Mouse (Mus musculus): ENCODE measurements at regions not wholly inside any gene's neighbourhood (a gene's known extent, or its start where the extent isn't known, plus 50 kb on each side); places are given as distances from the start of the nearest gene placed in this dataset.
A peak's percentile ranks its signal among the peaks of the same experiment; 100 is the strongest.

GRCm38 (mm10) chrX:142490093-142490717 lies 99.9 kb upstream of the Acsl4 start:
- H3K27me3 ChIP-seq (ENCODE audit: control insufficient read depth, insufficient read depth, low read depth, low read length): no peaks in the 10 kb centered on the region
- no peaks in the 10 kb centered on the region for H3K4me1 ChIP-seq (ENCODE audit: control insufficient read depth, low read depth, low read length)
- H3K9me3 ChIP-seq (replicated peaks; ENCODE audit: control insufficient read depth, low read length): no peaks in the 10 kb centered on the region
- no peak overlapping the region for H3K4me3 ChIP-seq (ENCODE audit: low read depth, low read length)
- H3K27ac ChIP-seq (ENCODE audit: low read length): no peak overlapping the region
- WGBS (ENCODE audit: insufficient replicate concordance): 53% methylated on average over 8 of the region's 8 CpGs
- H3K36me3 ChIP-seq (ENCODE audit: control insufficient read depth, insufficient read depth): no peaks in the 10 kb centered on the region
- ATAC-seq (ENCODE audit: low read depth): peak; percentile 72
- H3K4me2 ChIP-seq (ENCODE audit: low read depth, low read length): no peak overlapping the region
- no peak overlapping the region for H3K9ac ChIP-seq (ENCODE audit: low read depth, low read length)

DNA sequence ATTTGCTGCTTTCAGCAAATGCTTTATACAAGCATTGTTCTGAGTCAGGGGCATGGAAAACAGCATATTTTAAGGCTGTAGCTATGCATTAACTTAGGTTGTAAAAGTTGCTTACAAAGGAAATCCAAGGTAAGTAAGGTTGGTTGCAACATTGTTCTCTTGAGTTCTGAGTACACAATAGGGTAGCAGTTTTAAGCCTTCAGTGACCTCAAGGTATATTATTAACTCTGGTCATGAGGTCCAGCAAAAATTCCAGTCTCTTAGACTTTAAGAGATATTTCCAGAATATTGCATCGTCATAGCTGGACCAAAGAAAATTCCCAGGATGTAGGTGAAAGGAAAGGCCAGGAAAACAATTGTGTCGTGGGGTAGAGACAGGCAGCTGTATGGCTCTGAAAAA lies 110.8 kb upstream of the Acsl4 start:
- Histone ChIP-seq H3K4me2 (ENCODE audit: low read depth, low read length) (no peak overlapping the region), H3K9ac (ENCODE audit: low read depth, low read length) (no peak overlapping the region), H3K4me1 (ENCODE audit: control insufficient read depth, low read depth, low read length) (no peaks in the 10 kb centered on the region), H3K36me3 (ENCODE audit: control insufficient read depth, insufficient read depth) (no peaks in the 10 kb centered on the region), H3K27me3 (ENCODE audit: control insufficient read depth, insufficient read depth, low read depth, low read length) (no peaks in the 10 kb centered on the region), H3K9me3 (replicated peaks; ENCODE audit: control insufficient read depth, low read length) (no peaks in the 10 kb centered on the region), H3K4me3 (ENCODE audit: low read depth, low read length) (no peak overlapping the region), H3K27ac (ENCODE audit: low read length) (no peak overlapping the region)
- WGBS (ENCODE audit: insufficient replicate concordance): 57% methylated on average over 2 of the region's 2 CpGs
- no peak for ATAC-seq (ENCODE audit: low read depth)

DNA sequence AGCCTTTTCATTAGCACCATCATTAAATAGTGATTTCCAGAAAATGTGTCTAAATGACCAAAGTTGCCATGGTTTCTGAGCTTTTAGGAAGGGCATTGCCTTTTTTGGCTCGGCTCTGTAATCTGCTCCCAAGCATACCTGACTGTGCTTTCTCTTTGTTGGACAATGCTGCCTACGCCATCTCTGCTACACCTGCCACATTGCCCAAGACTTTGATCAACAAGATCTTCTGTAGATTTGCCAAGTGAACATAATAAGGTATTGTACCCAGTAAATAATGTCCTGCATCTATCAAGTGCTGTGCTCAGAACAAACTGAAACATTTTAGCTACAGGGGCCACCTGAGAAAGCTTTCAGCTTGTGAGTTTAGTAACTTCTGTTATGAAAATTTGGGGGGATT lies 114.6 kb upstream of the Acsl4 start:
- 49% methylated on average over 2 of the region's 2 CpGs for WGBS (ENCODE audit: insufficient replicate concordance)
- no peaks in the 10 kb centered on the region for H3K4me1 ChIP-seq (ENCODE audit: control insufficient read depth, low read depth, low read length)
- no peaks in the 10 kb centered on the region for H3K36me3 ChIP-seq (ENCODE audit: control insufficient read depth, insufficient read depth)
- H3K9me3 ChIP-seq (replicated peaks; ENCODE audit: control insufficient read depth, low read length): no peaks in the 10 kb centered on the region
- no peak overlapping the region for H3K4me3 ChIP-seq (ENCODE audit: low read depth, low read length)
- H3K9ac ChIP-seq (ENCODE audit: low read depth, low read length): no peak overlapping the region
- no peak overlapping the region for H3K27ac ChIP-seq (ENCODE audit: low read length)
- no peaks in the 10 kb centered on the region for H3K27me3 ChIP-seq (ENCODE audit: control insufficient read depth, insufficient read depth, low read depth, low read length)
- no peak for ATAC-seq (ENCODE audit: low read depth)
- no peak overlapping the region for H3K4me2 ChIP-seq (ENCODE audit: low read depth, low read length)

DNA sequence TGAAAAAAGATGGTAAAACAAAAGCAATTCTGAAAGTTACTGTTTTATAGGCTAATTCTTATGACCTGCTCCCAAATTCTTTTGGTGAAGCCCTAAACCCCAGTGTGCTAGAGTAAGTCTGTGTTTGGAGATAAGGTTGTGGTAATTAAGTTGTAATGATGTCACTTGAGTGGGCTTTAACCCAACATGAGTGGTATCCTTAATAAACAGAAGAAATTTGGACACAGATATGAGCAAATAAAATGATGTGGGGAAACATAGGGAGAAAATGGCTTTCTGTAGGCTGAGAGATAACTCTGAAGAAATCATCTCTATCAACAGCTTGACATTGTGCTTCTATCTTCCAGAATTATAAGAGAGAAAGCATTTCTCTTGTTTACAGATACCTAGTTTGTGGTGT lies 117.1 kb upstream of the Acsl4 start:
- no peak overlapping the region for H3K4me3 ChIP-seq (ENCODE audit: low read depth, low read length)
- no peaks in the 10 kb centered on the region for H3K36me3 ChIP-seq (ENCODE audit: control insufficient read depth, insufficient read depth)
- H3K4me2 ChIP-seq (ENCODE audit: low read depth, low read length): no peak overlapping the region
- H3K27ac ChIP-seq (ENCODE audit: low read length): no peak overlapping the region
- no peaks in the 10 kb centered on the region for H3K27me3 ChIP-seq (ENCODE audit: control insufficient read depth, insufficient read depth, low read depth, low read length)
- no peak for ATAC-seq (ENCODE audit: low read depth)
- H3K9ac ChIP-seq (ENCODE audit: low read depth, low read length): no peak overlapping the region
- no peaks in the 10 kb centered on the region for H3K4me1 ChIP-seq (ENCODE audit: control insufficient read depth, low read depth, low read length)
- no peaks in the 10 kb centered on the region for H3K9me3 ChIP-seq (replicated peaks; ENCODE audit: control insufficient read depth, low read length)

GRCm38 (mm10) chrX:142516406-142517131 lies 126.2 kb upstream of the Acsl4 start:
- no peak overlapping the region for H3K9ac ChIP-seq (ENCODE audit: low read depth, low read length)
- H3K36me3 ChIP-seq (ENCODE audit: control insufficient read depth, insufficient read depth): no peaks in the 10 kb centered on the region
- peak; percentile 62 for ATAC-seq (ENCODE audit: low read depth)
- no peaks in the 10 kb centered on the region for H3K9me3 ChIP-seq (replicated peaks; ENCODE audit: control insufficient read depth, low read length)
- H3K4me1 ChIP-seq (ENCODE audit: control insufficient read depth, low read depth, low read length): no peaks in the 10 kb centered on the region
- H3K27me3 ChIP-seq (ENCODE audit: control insufficient read depth, insufficient read depth, low read depth, low read length): no peaks in the 10 kb centered on the region
- 60% methylated on average over 5 of the region's 5 CpGs for WGBS (ENCODE audit: insufficient replicate concordance)
- no peak overlapping the region for H3K4me2 ChIP-seq (ENCODE audit: low read depth, low read length)
- H3K27ac ChIP-seq (ENCODE audit: low read length): no peak overlapping the region; the same call in 1 of the 2 replicates
- no peak overlapping the region for H3K4me3 ChIP-seq (ENCODE audit: low read depth, low read length)

DNA sequence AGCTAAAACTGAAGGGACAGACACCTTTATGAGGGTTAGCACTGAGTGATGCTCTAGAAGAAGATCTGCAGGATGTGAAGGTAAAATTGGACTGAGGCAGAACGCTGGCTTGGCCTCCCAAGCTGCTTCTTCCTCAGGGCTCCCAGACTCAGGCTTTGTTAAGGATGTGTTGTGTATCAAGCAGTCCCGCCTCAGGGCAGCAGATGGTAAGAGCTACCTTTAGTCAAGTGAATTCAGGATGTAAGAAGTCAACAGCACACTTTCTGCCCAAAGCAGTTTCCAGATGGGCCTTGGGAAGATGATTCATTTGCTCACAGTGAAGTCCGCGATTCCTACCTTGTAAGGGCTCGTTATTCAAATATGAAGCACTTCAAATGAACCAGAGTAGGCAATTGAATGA lies 126.9 kb upstream of the Acsl4 start:
- Histone ChIP-seq H3K27me3 (ENCODE audit: control insufficient read depth, insufficient read depth, low read depth, low read length) (no peaks in the 10 kb centered on the region), H3K9ac (ENCODE audit: low read depth, low read length) (no peak overlapping the region), H3K4me3 (ENCODE audit: low read depth, low read length) (no peak overlapping the region), H3K9me3 (replicated peaks; ENCODE audit: control insufficient read depth, low read length) (no peaks in the 10 kb centered on the region), H3K4me2 (ENCODE audit: low read depth, low read length) (no peak overlapping the region), H3K4me1 (ENCODE audit: control insufficient read depth, low read depth, low read length) (no peaks in the 10 kb centered on the region), H3K36me3 (ENCODE audit: control insufficient read depth, insufficient read depth) (no peaks in the 10 kb centered on the region), H3K27ac (ENCODE audit: low read length) (no peak overlapping the region)
- no peak for ATAC-seq (ENCODE audit: low read depth)
- WGBS (ENCODE audit: insufficient replicate concordance): 69% methylated on average over 5 of the region's 5 CpGs

- Histone ChIP-seq H3K9ac (ENCODE audit: low read depth, low read length) (no peak overlapping the region), H3K9me3 (replicated peaks; ENCODE audit: control insufficient read depth, low read length) (no peaks in the 10 kb centered on the region), H3K27me3 (ENCODE audit: control insufficient read depth, insufficient read depth, low read depth, low read length) (no peaks in the 10 kb centered on the region), H3K36me3 (ENCODE audit: control insufficient read depth, insufficient read depth) (no peaks in the 10 kb centered on the region), H3K4me2 (ENCODE audit: low read depth, low read length) (no peak overlapping the region), H3K4me3 (ENCODE audit: low read depth, low read length) (no peak overlapping the region), H3K4me1 (ENCODE audit: control insufficient read depth, low read depth, low read length) (no peaks in the 10 kb centered on the region), H3K27ac (ENCODE audit: low read length) (no peak overlapping the region)
- WGBS (ENCODE audit: insufficient replicate concordance): 55% methylated on average over 4 of the region's 4 CpGs
- no peak for ATAC-seq (ENCODE audit: low read depth)
Observed at GRCm38 (mm10) chrX:142521063-142521462, 130.7 kb upstream of the Acsl4 start.

GRCm38 (mm10) chrX:142526953-142527352 lies 136.6 kb upstream of the Acsl4 start:
- Histone ChIP-seq H3K27me3 (ENCODE audit: control insufficient read depth, insufficient read depth, low read depth, low read length) (no peaks in the 10 kb centered on the region), H3K9me3 (replicated peaks; ENCODE audit: control insufficient read depth, low read length) (no peaks in the 10 kb centered on the region), H3K4me3 (ENCODE audit: low read depth, low read length) (no peak overlapping the region), H3K4me2 (ENCODE audit: low read depth, low read length) (no peak overlapping the region), H3K4me1 (ENCODE audit: control insufficient read depth, low read depth, low read length) (no peaks in the 10 kb centered on the region), H3K36me3 (ENCODE audit: control insufficient read depth, insufficient read depth) (no peaks in the 10 kb centered on the region), H3K9ac (ENCODE audit: low read depth, low read length) (no peak overlapping the region), H3K27ac (ENCODE audit: low read length) (no peak overlapping the region)
- ATAC-seq (ENCODE audit: low read depth): no peak
- 32% methylated on average over 1 of the region's 1 CpGs for WGBS (ENCODE audit: insufficient replicate concordance)

DNA sequence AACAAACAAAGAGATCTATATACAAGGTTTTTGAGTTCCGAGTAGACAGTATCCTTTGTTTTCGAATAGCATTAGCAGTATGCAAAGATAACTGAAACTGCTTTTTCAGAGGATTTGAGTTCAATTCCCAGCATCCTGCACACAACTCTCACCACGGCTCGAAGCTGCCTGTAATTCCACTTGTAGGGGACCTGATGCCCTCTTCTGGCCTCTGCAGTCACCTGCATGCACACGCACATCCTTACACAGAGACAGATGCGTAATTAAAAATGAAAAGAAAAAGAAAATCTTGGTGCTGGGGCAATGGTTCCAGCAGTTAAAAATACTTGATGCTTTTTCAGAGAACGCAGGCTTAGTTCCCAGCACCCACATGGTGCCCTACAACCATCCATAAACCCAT lies 139.6 kb upstream of the Acsl4 start:
- Histone ChIP-seq H3K36me3 (ENCODE audit: control insufficient read depth, insufficient read depth) (no peaks in the 10 kb centered on the region), H3K9me3 (replicated peaks; ENCODE audit: control insufficient read depth, low read length) (no peaks in the 10 kb centered on the region), H3K4me1 (ENCODE audit: control insufficient read depth, low read depth, low read length) (no peaks in the 10 kb centered on the region), H3K4me3 (ENCODE audit: low read depth, low read length) (no peak overlapping the region), H3K9ac (ENCODE audit: low read depth, low read length) (no peak overlapping the region), H3K27me3 (ENCODE audit: control insufficient read depth, insufficient read depth, low read depth, low read length) (no peaks in the 10 kb centered on the region), H3K27ac (ENCODE audit: low read length) (no peak overlapping the region), H3K4me2 (ENCODE audit: low read depth, low read length) (no peak overlapping the region)
- 45% methylated on average over 7 of the region's 7 CpGs for whole genome bisulfite sequencing (ENCODE audit: insufficient replicate concordance)
- ATAC-seq (ENCODE audit: low read depth): no peak

Data from liver, embryonic 16.5 days (tissue).